ENCODE assay signal across 18 mouse cellular contexts in the genomic region with DNA sequence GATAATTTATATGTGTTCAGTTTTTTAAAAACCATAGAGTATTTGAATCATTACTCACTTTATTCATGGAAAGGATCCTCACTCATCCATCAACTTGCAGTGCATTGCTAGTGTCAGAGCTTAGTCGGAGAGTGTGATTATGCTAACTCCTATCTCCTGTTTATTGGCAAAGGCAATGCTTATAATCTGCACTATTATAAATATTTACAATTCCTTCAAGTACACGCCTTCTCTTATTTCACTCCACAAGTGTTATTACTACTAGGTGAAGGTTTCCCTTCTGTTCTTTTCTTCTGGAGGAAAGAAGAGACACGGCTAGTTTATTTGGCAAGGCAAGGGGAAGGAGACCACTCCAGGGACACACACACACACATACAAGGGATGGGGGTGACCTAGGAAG. TPM values are rescaled to one million over a fixed set of nuclear protein-coding genes. Genes with fewer than 3 reads are reported as not detected.
A peak's percentile ranks its signal among the peaks of the same experiment; 100 is the strongest.
DNase-seq lines count a peak whose midpoint lies in the region; ATAC-seq and TF ChIP-seq lines count a peak whose summit lies in the region.
"Had no signal": no experiment of that assay in that cellular context is flagged by ENCODE, and none has a peak within 500 bp of the region (broad histone marks: within the 10 kb centered on the region; RNA-seq: fewer than 3 reads in every experiment).

No protein-coding gene starts in this region.

- no peaks in the 10 kb centered on the region for H3K27me3 ChIP-seq in lung, embryonic 16.5 days (ENCODE audit: control insufficient read depth, insufficient read depth, low read depth, low read length)
- H3K27me3 ChIP-seq: embryonic facial prominence, embryonic 12.5 days; forebrain, embryonic 13.5 days; forebrain, embryonic 15.5 days; Patski had no signal

- TF ChIP-seq CTCF in bone marrow macrophage, adult 2 months (IDR thresholded peaks at IDR 0.05; ENCODE audit: low read depth, low read length) = no peak

- no peak overlapping the region for H3K4me3 ChIP-seq in lung, embryonic 16.5 days (ENCODE audit: low read length)
- no peak overlapping the region for H3K4me3 ChIP-seq in bone marrow macrophage, adult 2 months (ENCODE audit: insufficient read depth, low read length)
- H3K4me3 ChIP-seq: embryonic facial prominence, embryonic 10.5 days; embryonic facial prominence, embryonic 12.5 days; forebrain, embryonic 13.5 days; forebrain, embryonic 15.5 days had no signal

- H3K4me2 ChIP-seq in lung, embryonic 16.5 days (ENCODE audit: low read depth, low read length) = no peak overlapping the region
- H3K4me2 ChIP-seq: embryonic facial prominence, embryonic 12.5 days; forebrain, embryonic 13.5 days; forebrain, embryonic 15.5 days had no signal

- no peak overlapping the region for H3K27ac ChIP-seq in lung, embryonic 16.5 days (ENCODE audit: low read length)
- peak overlapping the region; percentile 100 for H3K27ac ChIP-seq in bone marrow macrophage, adult 2 months (ENCODE audit: insufficient read depth, low read depth, low read length)
- H3K27ac ChIP-seq: embryonic facial prominence, embryonic 10.5 days; embryonic facial prominence, embryonic 12.5 days; forebrain, embryonic 13.5 days; forebrain, embryonic 15.5 days had no signal

- H3K9me3 ChIP-seq in lung, embryonic 16.5 days (ENCODE audit: control insufficient read depth, low read length) = no peaks in the 10 kb centered on the region
- H3K9me3 ChIP-seq: embryonic facial prominence, embryonic 10.5 days; embryonic facial prominence, embryonic 12.5 days; forebrain, embryonic 13.5 days; forebrain, embryonic 15.5 days had no signal

- ATAC-seq in lung, embryonic 16.5 days (ENCODE audit: low read depth) = peak; percentile 28; the same call in 1 of the 2 replicates
- ATAC-seq: activated CD4-positive, CD25-positive, alpha-beta regulatory T cell, adult 4 months; forebrain, embryonic 13.5 days; forebrain, embryonic 15.5 days; forebrain, postnatal 0 days had no signal

- no peak overlapping the region for H3K9ac ChIP-seq in lung, embryonic 16.5 days (ENCODE audit: low read length)
- H3K9ac ChIP-seq: embryonic facial prominence, embryonic 12.5 days; forebrain, embryonic 13.5 days; forebrain, embryonic 15.5 days; forebrain, postnatal 0 days had no signal

- no peak for DNase-seq in lung, postnatal 10 days
- DNase-seq in NIH3T3 (ENCODE audit: low read depth) = peak; percentile 16
- no peak for DNase-seq in spleen, adult 18-20 months
- DNase-seq in cerebellum, postnatal 14 days = no peak
- DNase-seq: adrenal gland, adult 8-10 months; adrenal gland, postnatal 14 days; adrenal gland, postnatal 36 days; cerebellum, adult 11 months; forebrain, postnatal 0 days had no signal

- 30% methylated on average over 3 of the region's 3 CpGs for WGBS in lung, embryonic 16.5 days

- no peaks in the 10 kb centered on the region for H3K36me3 ChIP-seq in lung, embryonic 16.5 days (ENCODE audit: control insufficient read depth, insufficient read depth, low read length)
- H3K36me3 ChIP-seq: embryonic facial prominence, embryonic 10.5 days; embryonic facial prominence, embryonic 12.5 days; forebrain, embryonic 15.5 days had no signal

- no peaks in the 10 kb centered on the region for H3K4me1 ChIP-seq in lung, embryonic 16.5 days (replicated peaks; ENCODE audit: control insufficient read depth, insufficient read depth, low read length)
- H3K4me1 ChIP-seq in bone marrow macrophage, adult 2 months (ENCODE audit: control insufficient read depth, insufficient read depth, low read length) = peaks cover 43% of the 10 kb centered on the region
- H3K4me1 ChIP-seq: embryonic facial prominence, embryonic 10.5 days; embryonic facial prominence, embryonic 12.5 days; forebrain, embryonic 13.5 days; forebrain, embryonic 15.5 days had no signal

- no peak for TF ChIP-seq POLR2A in bone marrow macrophage, adult 2 months (IDR thresholded peaks at IDR 0.05; ENCODE audit: borderline replicate concordance, low read depth, low read length)

RNA-seq across cellular contexts. Expression of a gene that starts 20.0 kb away (rescaled TPM):
- 16.8 and 18.6 TPM in 2 replicates for polyA plus RNA-seq in lung, embryonic 16.5 days (2015; fragmentation: Nextera tagmentation; extraction: Ambion mirVana)
- 189 and 194 TPM in 2 replicates for polyA plus RNA-seq in bone marrow macrophage, adult 2 months (2012; ENCODE audit: insufficient read depth, insufficient read length, missing spikeins)
- polyA plus RNA-seq: C2C12 had no signal

RNA-seq across cellular contexts. Expression of a gene that starts 20.2 kb away (rescaled TPM):
- polyA plus RNA-seq in lung, embryonic 16.5 days (2015; fragmentation: Nextera tagmentation; extraction: Ambion mirVana) = 11.8 and 12.7 TPM in 2 replicates
- 12.6 and 13.9 TPM in 2 replicates for polyA plus RNA-seq in bone marrow macrophage, adult 2 months (2012; ENCODE audit: insufficient read depth, insufficient read length, missing spikeins)

RNA-seq across cellular contexts. Expression of a gene that starts 43.9 kb away (rescaled TPM):
- 40.7 and 50.6 TPM in 2 replicates for polyA plus RNA-seq in lung, embryonic 16.5 days (2015; fragmentation: Nextera tagmentation; extraction: Ambion mirVana)
- 3.4 and 4.3 TPM in 2 replicates for polyA plus RNA-seq in bone marrow macrophage, adult 2 months (2012; ENCODE audit: insufficient read depth, insufficient read length, missing spikeins)
